Mouse (Mus musculus): Measurements from ENCODE around the gene B230104I21Rik. TPM values are rescaled to one million over a fixed set of nuclear protein-coding genes. Genes with fewer than 3 reads are reported as not detected.

B230104I21Rik gene
- polyA plus RNA-seq, 1 experiment: not detected

DNA sequence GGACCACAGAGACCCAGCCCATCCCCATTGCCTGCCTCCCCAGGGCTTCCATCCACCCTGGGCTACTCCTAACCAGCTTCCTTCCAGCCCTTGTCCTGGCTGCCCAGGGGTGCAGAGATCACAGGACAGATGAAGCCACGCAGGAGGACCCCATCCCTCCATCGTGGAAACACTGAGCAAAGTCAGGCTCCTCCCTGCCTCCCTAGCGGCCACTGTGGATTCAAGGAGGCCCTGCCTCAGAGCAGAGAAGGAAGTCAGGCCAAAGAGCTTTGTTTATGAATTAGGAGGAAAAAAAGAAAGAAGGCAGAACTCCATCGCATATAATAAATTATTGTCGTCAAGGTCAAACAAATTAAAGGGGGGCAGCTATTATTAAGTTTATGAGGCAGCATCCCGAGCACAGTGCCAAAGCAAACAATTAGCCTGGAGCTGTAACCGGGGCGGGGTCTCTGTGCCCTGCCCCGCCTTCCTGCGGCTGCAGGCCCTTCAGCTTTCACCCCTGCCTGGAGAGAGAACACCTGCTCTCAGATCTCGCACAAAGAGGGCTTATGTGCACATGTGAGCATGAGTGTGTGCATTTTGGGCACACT is 12.4 kb downstream of the B230104I21Rik start:
- DNase-seq (ENCODE audit: low spot score): no peak

- no peak for DNase-seq (ENCODE audit: low spot score)
Measured at GRCm38 (mm10) chr4:154352246-154352645, 16.3 kb downstream of the B230104I21Rik start.

- DNase-seq (ENCODE audit: low spot score): no peak
Measured at GRCm38 (mm10) chr4:154355408-154355807, 19.5 kb downstream of the B230104I21Rik start.

DNA sequence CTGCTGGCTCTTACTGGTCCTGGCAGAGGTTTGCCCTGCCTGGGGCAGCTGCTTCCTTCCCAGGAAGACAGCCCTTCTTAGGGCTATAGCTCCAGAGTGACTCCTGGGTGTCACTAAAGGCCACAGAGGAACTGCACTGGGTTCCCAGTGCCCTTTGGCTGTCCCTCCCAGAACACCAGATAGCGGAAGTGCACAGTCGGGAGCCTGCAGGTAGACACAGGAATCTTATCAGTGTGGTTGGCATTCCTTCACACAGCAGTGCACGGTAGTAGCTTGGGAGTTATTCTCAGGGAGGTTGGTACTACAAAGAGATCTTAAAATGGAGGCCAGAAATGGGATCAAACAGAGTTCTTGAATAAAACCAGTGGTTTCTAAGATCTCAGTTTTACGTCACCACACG is 22.4 kb downstream of the B230104I21Rik start:
- no peak for DNase-seq (ENCODE audit: low spot score)

- DNase-seq (ENCODE audit: low spot score): no peak
Measured at GRCm38 (mm10) chr4:154358816-154359215, 22.9 kb downstream of the B230104I21Rik start.

DNA sequence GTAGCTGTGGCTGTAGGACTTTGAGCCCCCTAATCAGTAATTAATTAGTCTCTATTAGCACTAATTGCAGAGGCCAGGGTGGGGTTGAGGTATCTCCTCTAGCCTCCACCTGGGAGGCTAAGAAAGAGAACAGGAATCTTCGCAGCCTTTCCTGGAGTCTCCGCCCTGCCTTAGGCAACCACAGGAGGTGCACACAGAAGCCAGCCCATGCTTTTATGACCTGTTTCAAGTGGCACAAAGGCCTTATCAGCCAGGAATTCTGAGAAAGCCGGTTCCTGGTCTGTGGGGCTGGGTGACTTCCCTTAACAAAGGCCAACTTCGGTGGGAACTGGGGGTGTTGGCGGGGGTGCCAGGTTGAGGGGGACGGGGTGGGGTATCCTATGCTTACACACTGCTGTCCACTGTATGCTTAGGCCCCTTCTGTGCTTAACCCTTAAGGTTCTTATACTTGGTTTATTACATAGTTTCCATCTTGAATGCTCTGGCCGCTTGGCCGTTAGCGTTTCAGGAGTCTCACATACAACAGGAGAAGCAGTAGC is 23.9 kb downstream of the B230104I21Rik start:
- no peak for DNase-seq (ENCODE audit: low spot score)

DNA sequence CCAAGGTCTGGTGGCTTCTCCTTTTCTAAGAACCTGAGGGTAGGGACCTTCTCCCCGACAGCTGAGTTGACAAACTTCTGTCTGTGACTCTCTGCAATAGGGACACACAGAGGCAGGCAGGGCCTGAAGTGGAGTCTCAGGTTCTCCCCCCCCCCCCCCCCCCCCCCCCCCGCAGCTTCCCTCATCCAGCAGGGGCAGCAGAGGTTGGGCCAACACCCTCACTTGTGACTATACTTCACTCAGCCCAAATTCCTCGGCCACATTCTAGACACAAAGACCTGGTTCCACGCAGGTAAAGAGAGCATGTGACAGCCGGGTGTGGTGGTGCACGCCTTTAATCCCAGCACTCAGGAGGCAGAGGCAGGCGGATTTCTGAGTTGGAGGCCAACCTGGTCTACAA is 24.5 kb downstream of the B230104I21Rik start:
- no peak for DNase-seq (ENCODE audit: low spot score)

GRCm38 (mm10) chr4:154360850-154361249 is 24.9 kb downstream of the B230104I21Rik start:
- no peak for DNase-seq (ENCODE audit: low spot score)

- no peak for DNase-seq (ENCODE audit: low spot score)
Measured at GRCm38 (mm10) chr4:154364752-154365151, 28.8 kb downstream of the B230104I21Rik start.

DNA sequence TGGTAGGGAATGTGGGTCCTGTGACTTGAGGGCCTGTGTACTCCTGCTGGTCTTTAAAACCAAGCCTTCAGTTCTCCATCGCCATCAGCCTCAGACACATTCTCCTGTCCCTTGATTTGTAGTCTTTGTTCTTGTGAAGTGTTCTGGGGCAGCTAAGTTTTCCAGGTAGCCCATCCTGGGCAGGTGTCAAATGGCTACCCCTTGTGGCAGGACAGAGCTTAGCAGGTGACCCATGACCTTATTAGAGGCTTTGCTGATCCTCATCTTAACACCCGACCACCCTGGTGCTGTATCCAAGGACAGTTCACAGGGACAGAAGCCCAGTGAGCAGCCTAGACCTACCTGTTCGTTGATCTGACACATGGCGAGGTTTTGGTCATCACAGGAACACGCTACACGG is 30.9 kb downstream of the B230104I21Rik start:
- DNase-seq (ENCODE audit: low spot score): no peak

- DNase-seq (ENCODE audit: low spot score): no peak
Measured at GRCm38 (mm10) chr4:154369089-154369488, 33.2 kb downstream of the B230104I21Rik start.

GRCm38 (mm10) chr4:154370841-154371240 is 34.9 kb downstream of the B230104I21Rik start:
- DNase-seq (ENCODE audit: low spot score): no peak

GRCm38 (mm10) chr4:154371542-154372247 is 35.8 kb downstream of the B230104I21Rik start:
- DNase-seq (ENCODE audit: low spot score): no peak

- no peak for DNase-seq (ENCODE audit: low spot score)
Measured at GRCm38 (mm10) chr4:154375939-154376625, 40.2 kb downstream of the B230104I21Rik start.

DNA sequence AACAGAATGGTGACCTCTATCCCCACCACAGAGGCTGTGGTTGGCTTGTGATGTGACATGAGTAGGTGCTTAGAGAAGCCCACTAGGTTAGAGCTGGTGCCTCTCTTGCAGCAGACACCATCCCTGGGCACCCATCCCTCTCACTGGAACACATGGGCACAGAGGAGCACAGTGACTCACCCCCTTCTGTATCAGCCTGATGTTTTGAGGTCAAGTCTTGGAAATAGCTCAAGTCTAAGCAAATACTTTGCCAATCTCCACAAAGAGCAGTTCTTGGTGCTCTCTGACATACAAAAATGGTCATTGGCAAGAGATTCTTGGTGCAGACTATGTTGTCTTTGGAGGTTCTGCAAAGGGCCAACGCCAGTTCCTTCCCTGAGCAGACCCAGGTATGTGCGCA is 42.9 kb downstream of the B230104I21Rik start:
- no peak for DNase-seq (ENCODE audit: low spot score)

GRCm38 (mm10) chr4:154385208-154385607 is 49.3 kb downstream of the B230104I21Rik start:
- DNase-seq (ENCODE audit: low spot score): no peak

- DNase-seq (ENCODE audit: low spot score): no peak
Measured at GRCm38 (mm10) chr4:154385918-154386317, 50.0 kb downstream of the B230104I21Rik start.

GRCm38 (mm10) chr4:154386810-154387209 is 50.9 kb downstream of the B230104I21Rik start:
- no peak for DNase-seq (ENCODE audit: low spot score)

GRCm38 (mm10) chr4:154389641-154390040 is 53.7 kb downstream of the B230104I21Rik start:
- DNase-seq (ENCODE audit: low spot score): no peak

- no peak for DNase-seq (ENCODE audit: low spot score)
Measured at GRCm38 (mm10) chr4:154390333-154391080, 54.6 kb downstream of the B230104I21Rik start.

DNA sequence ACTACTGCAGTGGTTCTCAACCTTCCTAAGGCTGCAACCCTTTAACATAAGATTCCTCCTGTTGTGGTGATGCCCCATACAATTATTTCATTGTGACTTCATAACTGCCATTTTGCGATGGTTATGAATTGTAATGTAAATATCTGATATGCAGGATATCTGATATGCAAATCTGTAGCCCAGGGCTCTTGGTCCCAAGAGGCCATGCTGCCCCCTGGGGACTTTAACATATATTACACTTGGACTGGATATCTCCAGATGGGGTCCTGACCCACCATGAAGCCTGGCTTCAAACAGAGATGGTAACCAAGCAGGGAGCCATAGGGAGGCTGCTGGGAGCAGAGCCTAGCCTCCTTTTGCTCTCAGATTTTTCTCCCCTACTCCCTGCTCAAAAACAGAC is 56.7 kb downstream of the B230104I21Rik start:
- DNase-seq (ENCODE audit: low spot score): no peak

All from urinary bladder, adult 2 months (tissue).